Comparison of ENCODE assay signal across 9 mouse cellular contexts in genomic region chr17:24473612-24474275, GRCm38 (mm10). TPM values are rescaled to one million over a fixed set of nuclear protein-coding genes. Genes with fewer than 3 reads are reported as not detected.
A peak's percentile ranks its signal among the peaks of the same experiment; 100 is the strongest.
DNase-seq lines count a peak whose midpoint lies in the region; ATAC-seq and TF ChIP-seq lines count a peak whose summit lies in the region.
"Had no signal": no experiment of that assay in that cellular context is flagged by ENCODE, and none has a peak within 500 bp of the region (broad histone marks: within the 10 kb centered on the region; RNA-seq: fewer than 3 reads in every experiment).

Gene Bricd5, plus strand, starts transcription at chr17:24473884.

- H3K9me3 ChIP-seq in liver, embryonic 11.5 days (ENCODE audit: control insufficient read depth, low read length) = no peaks in the 10 kb centered on the region
- H3K9me3 ChIP-seq in hindbrain, embryonic 10.5 days = no peaks in the 10 kb centered on the region
- no peaks in the 10 kb centered on the region for H3K9me3 ChIP-seq in limb, embryonic 14.5 days (ENCODE audit: control insufficient read depth, low read length)
- H3K9me3 ChIP-seq in stomach, embryonic 15.5 days = no peaks in the 10 kb centered on the region

- peaks cover 24% of the 10 kb centered on the region for H3K36me3 ChIP-seq in liver, embryonic 11.5 days (ENCODE audit: control insufficient read depth, insufficient read depth, low read length)
- peaks cover 59% of the 10 kb centered on the region for H3K36me3 ChIP-seq in hindbrain, embryonic 10.5 days
- peaks cover 42% of the 10 kb centered on the region for H3K36me3 ChIP-seq in limb, embryonic 14.5 days (ENCODE audit: control insufficient read depth, insufficient read depth, low read length)
- H3K36me3 ChIP-seq in stomach, embryonic 15.5 days = peaks cover 34% of the 10 kb centered on the region

- no peaks in the 10 kb centered on the region for H3K27me3 ChIP-seq in liver, embryonic 11.5 days (replicated peaks; ENCODE audit: control insufficient read depth, insufficient read depth, low read length)
- H3K27me3 ChIP-seq in hindbrain, embryonic 10.5 days (ENCODE audit: insufficient read depth, poor library complexity, severe bottlenecking) = no peaks in the 10 kb centered on the region
- H3K27me3 ChIP-seq in limb, embryonic 14.5 days (ENCODE audit: control insufficient read depth, insufficient read depth, low read length) = no peaks in the 10 kb centered on the region
- H3K27me3 ChIP-seq in stomach, embryonic 15.5 days (replicated peaks) = no peaks in the 10 kb centered on the region

- H3K27ac ChIP-seq in liver, embryonic 11.5 days (ENCODE audit: low read depth, low read length) = peak within 1 kb of the TSS; percentile 28; the same call in 1 of the 2 replicates
- H3K27ac ChIP-seq in hindbrain, embryonic 10.5 days = peak within 1 kb of the TSS; percentile 66
- H3K27ac ChIP-seq in limb, embryonic 14.5 days (replicated peaks; ENCODE audit: low read depth, low read length) = no peak within 1 kb of the TSS; the same call in 1 of the 2 replicates
- peak within 1 kb of the TSS; percentile 73 for H3K27ac ChIP-seq in stomach, embryonic 15.5 days
- H3K27ac ChIP-seq: macrophage had no signal

- peak within 1 kb of the TSS; percentile 98 for H3K4me2 ChIP-seq in liver, embryonic 11.5 days
- H3K4me2 ChIP-seq in limb, embryonic 14.5 days (replicated peaks; ENCODE audit: low read depth, low read length, severe bottlenecking) = no peak within 1 kb of the TSS
- peak within 1 kb of the TSS; percentile 96 for H3K4me2 ChIP-seq in stomach, embryonic 15.5 days

- peak within 1 kb of the TSS; percentile 99; the same call in 1 of the 2 replicates for H3K9ac ChIP-seq in liver, embryonic 11.5 days (ENCODE audit: low read depth, low read length)
- H3K9ac ChIP-seq in limb, embryonic 14.5 days (ENCODE audit: low read depth, low read length, severe bottlenecking) = 0 out of 2 replicates have a peak within 1 kb of the TSS, but pooled peaks have one; percentile 0
- H3K9ac ChIP-seq in stomach, embryonic 15.5 days = no peak within 1 kb of the TSS

- no peak for ATAC-seq in liver, embryonic 11.5 days (replicated peaks; ENCODE audit: low FRiP score)
- no peak for ATAC-seq in limb, embryonic 14.5 days (ENCODE audit: low FRiP score, low read depth)
- no peak for ATAC-seq in stomach, embryonic 15.5 days (ENCODE audit: insufficient read depth, low FRiP score, low read depth)

- no peak for DNase-seq in liver, embryonic 11.5 days (ENCODE audit: low spot score)
- no peak for DNase-seq in liver
- DNase-seq in hindbrain, embryonic 10.5 days (ENCODE audit: low spot score) = peak; percentile 17
- DNase-seq in limb, embryonic 14.5 days (ENCODE audit: low spot score) = no peak
- no peak for DNase-seq in adrenal gland, postnatal 4 days (ENCODE audit: low spot score in 2 of 2)
- no peak for DNase-seq in thymus, postnatal 4 days
- DNase-seq: cerebellum, adult 8-10 months had no signal

- no peak for TF ChIP-seq POLR2A in limb, embryonic 14.5 days (IDR thresholded peaks at IDR 0.05; ENCODE audit: borderline replicate concordance, extremely low read depth, insufficient read depth, insufficient read length)

- peak within 1 kb of the TSS; percentile 89 for H3K4me3 ChIP-seq in liver, embryonic 11.5 days (ENCODE audit: low read depth, low read length)
- H3K4me3 ChIP-seq in hindbrain, embryonic 10.5 days = peak within 1 kb of the TSS; percentile 96
- H3K4me3 ChIP-seq in limb, embryonic 14.5 days (replicated peaks; ENCODE audit: low read length) = no peak within 1 kb of the TSS
- H3K4me3 ChIP-seq in stomach, embryonic 15.5 days (replicated peaks) = 0 out of 2 replicates have a peak within 1 kb of the TSS, but pooled peaks have one; percentile 3

- H3K4me1 ChIP-seq in liver, embryonic 11.5 days (replicated peaks; ENCODE audit: control insufficient read depth, insufficient read depth, low read length) = peaks cover 26% of the 10 kb centered on the region
- peaks cover 50% of the 10 kb centered on the region for H3K4me1 ChIP-seq in hindbrain, embryonic 10.5 days (replicated peaks)
- peaks cover 26% of the 10 kb centered on the region for H3K4me1 ChIP-seq in limb, embryonic 14.5 days (ENCODE audit: control insufficient read depth, insufficient read depth, low read length)
- peaks cover 44% of the 10 kb centered on the region for H3K4me1 ChIP-seq in stomach, embryonic 15.5 days

- WGBS in liver, embryonic 11.5 days = 79% methylated on average over 6 of the region's 6 CpGs
- 78% methylated on average over 6 of the region's 6 CpGs for WGBS in hindbrain, embryonic 10.5 days
- 78% methylated on average over 6 of the region's 6 CpGs for WGBS in limb, embryonic 14.5 days
- WGBS in stomach, embryonic 15.5 days = 76% methylated on average over 6 of the region's 6 CpGs

RNA-seq across cellular contexts. Expression of gene Bricd5, which starts in this region (rescaled TPM):
- 0.25 and 0.26 TPM in 2 replicates for polyA plus RNA-seq in liver, embryonic 11.5 days (2014; fragmentation: Nextera tagmentation; extraction: Ambion mirVana)
- polyA plus RNA-seq in hindbrain, embryonic 10.5 days (2016; fragmentation: Nextera tagmentation; extraction: Ambion mirVana) = 0.61 and 2.5 TPM in 2 replicates
- polyA plus RNA-seq in limb, embryonic 14.5 days (2012; rRNA removed) = 0.86 and 0.89 TPM in 2 replicates
- polyA plus RNA-seq in limb, embryonic 14.5 days (2014; fragmentation: Nextera tagmentation; extraction: Ambion mirVana) = not detected in 2 replicates
- 0.31 TPM in 1 of 2 replicates, not detected in the other for polyA plus RNA-seq in stomach, embryonic 15.5 days (2015; fragmentation: Nextera tagmentation; extraction: Ambion mirVana)
- under 1 TPM; 0.50 to 0.93 TPM for total RNA-seq in adrenal gland, postnatal 4 days (2021)
- polyA plus RNA-seq: macrophage had no signal
